Mouse (Mus musculus) intestine, embryonic 16.5 days (tissue): Measurements from ENCODE around the gene Ing3. TPM values are rescaled to one million over a fixed set of nuclear protein-coding genes. Genes with fewer than 3 reads are reported as not detected.

Experiments used
- ATAC-seq: fragments of 200-750 bp; cut with Nextera tagmentation; 2 replicates; pipeline ENCODE4 v1.8.0; 2017; ENCODE audit warnings: moderate TSS enrichment, moderate library complexity
- H3K27ac ChIP-seq: fragments of 300-500 bp; sonication (generic); 2 replicates; pipeline ENCODE4 v1.5.1; 2014; ENCODE audit warnings: mild to moderate bottlenecking, low read length
- H3K27me3 ChIP-seq: fragments of 300-500 bp; sonication (generic); replicated peaks from 2 replicates; pipeline ENCODE4 v1.6.1; 2014; ENCODE audit warnings: low read length, control low read depth, mixed read lengths; ENCODE audit not compliant: control insufficient read depth, insufficient read depth
- H3K36me3 ChIP-seq: fragments of 300-500 bp; sonication (generic); 2 replicates; pipeline ENCODE4 v1.6.1; 2014; ENCODE audit warnings: low read length, control low read depth; ENCODE audit not compliant: control insufficient read depth, insufficient read depth
- H3K4me1 ChIP-seq: fragments of 300-500 bp; sonication (generic); 2 replicates; pipeline ENCODE4 v1.6.1; 2014; ENCODE audit warnings: low read length, control low read depth, mixed read lengths; ENCODE audit not compliant: control insufficient read depth, insufficient read depth
- H3K4me2 ChIP-seq: fragments of 300-500 bp; sonication (generic); 2 replicates; pipeline ENCODE4 v1.6.1; 2014; ENCODE audit warnings: low read depth, low read length, control low read depth
- H3K4me3 ChIP-seq: fragments of 300-500 bp; sonication (generic); 2 replicates; pipeline ENCODE4 v1.5.1; 2014; ENCODE audit warnings: mild to moderate bottlenecking, low read length
- H3K9ac ChIP-seq: fragments of 300-500 bp; sonication (generic); 2 replicates; pipeline ENCODE4 v1.6.1; 2014; ENCODE audit warnings: low read depth, low read length
- H3K9me3 ChIP-seq: fragments of 300-500 bp; sonication (generic); 2 replicates; pipeline ENCODE4 v1.6.1; 2016; ENCODE audit warnings: low read length, control low read depth; ENCODE audit not compliant: control insufficient read depth
- WGBS: fragments of 180-500 bp; shearing (Covaris S2); extraction: QIAGEN DNeasy Blood & Tissue Kit; methylation state at CpG from one replicate; pipeline ENCODE4 v1.1.7; 2014; 5-methylcytosine and 5-hydroxymethylcytosine counted together
- polyA plus RNA-seq: library from polyadenylated mRNA; unstranded; fragments of >200 nt; fragmentation: Nextera tagmentation; extraction: Ambion mirVana; gene quantifications from 2 replicates; pipeline ENCODE4 v1.2.1, GENCODE M21; 2015

The Ing3 gene
- 40.6 and 41.4 TPM in 2 replicates for polyA plus RNA-seq

DNA sequence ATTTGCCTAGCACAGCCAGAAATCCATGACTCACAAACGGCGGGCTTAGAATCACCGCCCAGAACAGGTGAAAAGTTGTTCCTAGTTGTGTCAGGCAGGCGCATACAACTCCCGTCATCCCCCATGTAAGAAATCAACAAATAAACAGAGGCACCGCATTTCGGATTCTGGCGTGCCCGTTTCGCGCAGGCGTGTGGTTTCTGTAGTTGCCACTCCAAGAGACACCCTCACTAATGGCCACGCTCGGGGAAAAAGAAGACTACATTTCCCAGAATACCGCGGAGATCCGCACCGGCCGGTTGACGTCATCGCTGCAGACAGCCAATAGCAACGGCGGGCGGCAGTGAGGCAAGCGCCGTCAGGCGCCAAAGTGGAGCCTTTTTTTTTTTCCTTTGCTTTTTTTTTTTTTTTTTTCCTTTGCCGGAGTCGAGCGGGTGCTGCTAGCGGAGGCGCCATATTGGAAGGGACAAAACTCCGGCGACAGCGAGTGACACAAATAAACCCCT is at the start of gene Ing3:
TSS of gene Ing3 (plus strand) at position 346 of the 506 bp plus-strand sequence.
- Histone ChIP-seq H3K27me3 (no peaks in the 10 kb centered on the region), H3K9ac (peak within 1 kb of the TSS; percentile 83), H3K36me3 (peaks cover 4% of the 10 kb centered on the region; the same call in 1 of the 2 replicates), H3K4me3 (peak within 1 kb of the TSS; percentile 79), H3K4me1 (peaks cover 8% of the 10 kb centered on the region; the same call in 1 of the 2 replicates), H3K9me3 (no peaks in the 10 kb centered on the region), H3K27ac (peak within 1 kb of the TSS; percentile 98), H3K4me2 (peak within 1 kb of the TSS; percentile 75)
- WGBS = under 1% methylated on average over 35 of the region's 35 CpGs
- peak; percentile 98 for ATAC-seq

DNA sequence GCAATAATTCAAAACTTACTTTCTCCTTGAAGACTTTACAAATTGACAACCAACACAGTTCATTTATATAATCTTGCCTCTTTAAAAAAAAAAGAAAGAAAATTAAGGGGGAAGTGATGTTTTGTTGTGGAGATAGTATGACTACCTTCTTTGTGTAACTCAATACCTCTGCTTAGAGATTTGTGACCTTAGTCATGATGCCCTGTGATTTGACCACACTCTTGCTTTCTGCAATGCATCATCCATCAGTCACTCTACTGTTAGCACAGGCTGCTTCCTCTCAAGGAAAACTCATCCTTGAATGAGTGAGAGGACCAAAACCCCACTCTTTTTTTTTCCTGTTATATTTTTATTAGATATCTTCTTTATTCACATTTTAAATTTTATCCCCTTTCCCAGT is 39.7 kb upstream of the Ing3 start:
- Histone ChIP-seq H3K9ac (no peak overlapping the region), H3K36me3 (no peaks in the 10 kb centered on the region), H3K27ac (no peak overlapping the region), H3K4me1 (no peaks in the 10 kb centered on the region), H3K27me3 (no peaks in the 10 kb centered on the region), H3K4me3 (no peak overlapping the region), H3K9me3 (no peaks in the 10 kb centered on the region), H3K4me2 (no peak overlapping the region)
- no peak for ATAC-seq

DNA sequence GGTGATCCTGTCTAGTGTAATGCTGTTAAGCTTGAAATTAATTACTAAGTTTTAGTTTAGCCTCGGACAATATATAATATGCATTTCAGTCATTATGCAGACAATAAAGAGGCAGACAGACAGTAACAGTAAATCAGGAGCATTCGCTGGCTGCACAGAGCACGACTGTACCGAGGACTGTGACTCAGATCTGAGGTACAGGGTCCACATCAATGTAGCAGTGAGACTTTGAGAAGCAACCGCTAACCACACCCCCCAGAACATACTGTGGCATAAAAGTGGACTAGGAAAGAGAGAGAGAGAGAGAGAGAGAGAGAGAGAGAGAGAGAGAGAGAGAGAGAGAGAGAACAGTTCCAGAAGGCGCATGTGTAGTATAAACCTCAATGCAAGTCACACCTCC is 38.6 kb upstream of the Ing3 start:
- WGBS = 70% methylated on average over 6 of the region's 6 CpGs
- H3K9me3 ChIP-seq = no peaks in the 10 kb centered on the region
- peak; percentile 94 for ATAC-seq

DNA sequence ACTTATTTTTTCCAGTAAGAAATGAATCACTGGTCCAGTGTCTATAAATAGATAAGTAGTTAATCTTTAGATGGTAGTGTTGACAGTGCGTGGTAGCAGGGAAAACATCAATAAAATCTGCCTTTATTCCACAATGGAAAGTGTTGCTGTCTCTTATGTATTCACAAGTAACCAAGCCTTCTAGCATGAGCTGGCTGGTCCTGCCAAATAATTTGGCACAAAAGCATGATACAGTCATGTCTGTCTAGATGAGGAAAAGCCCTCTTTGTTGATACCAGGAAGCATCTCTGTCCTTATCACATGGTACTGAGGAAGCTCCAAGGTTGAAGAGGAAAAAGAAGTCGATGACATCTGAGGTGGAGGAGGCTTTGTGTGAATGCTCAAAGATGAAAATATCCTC is 32.8 kb upstream of the Ing3 start:
- Histone ChIP-seq H3K27me3 (no peaks in the 10 kb centered on the region), H3K36me3 (no peaks in the 10 kb centered on the region), H3K9me3 (no peaks in the 10 kb centered on the region), H3K4me1 (no peaks in the 10 kb centered on the region), H3K9ac (no peak overlapping the region), H3K27ac (no peak overlapping the region), H3K4me3 (no peak overlapping the region), H3K4me2 (no peak overlapping the region)
- WGBS = 89% methylated on average over 2 of the region's 2 CpGs
- no peak for ATAC-seq

More for the DNA sequence above, 38.6 kb upstream of the Ing3 start:
- H3K9ac ChIP-seq = no peak overlapping the region
- no peak overlapping the region for H3K27ac ChIP-seq
- H3K27me3 ChIP-seq = no peaks in the 10 kb centered on the region
- H3K4me3 ChIP-seq = no peak overlapping the region
- H3K4me1 ChIP-seq = no peaks in the 10 kb centered on the region
- H3K4me2 ChIP-seq = no peak overlapping the region
- no peaks in the 10 kb centered on the region for H3K36me3 ChIP-seq

DNA sequence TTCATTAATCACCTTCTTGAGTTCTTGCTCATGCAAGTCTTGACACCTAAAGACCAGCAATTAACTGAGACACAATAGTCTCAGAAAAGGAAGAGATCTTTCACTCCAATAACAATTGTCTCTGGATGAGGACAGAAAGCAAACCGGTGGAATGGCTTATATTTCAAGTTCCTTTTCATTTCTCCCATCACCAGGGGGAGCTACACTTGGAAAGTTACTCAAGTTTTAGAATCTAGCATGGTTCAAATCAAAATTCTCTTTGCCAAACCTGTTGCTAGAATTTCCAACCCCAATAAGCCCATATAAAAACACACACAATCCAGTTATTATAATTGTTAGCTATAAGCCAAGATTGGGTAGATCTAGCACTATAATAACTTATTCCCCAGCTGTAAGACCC is 25.2 kb upstream of the Ing3 start:
- 31% methylated on average over 1 of the region's 1 CpGs for WGBS
- H3K36me3 ChIP-seq = no peaks in the 10 kb centered on the region
- no peak overlapping the region for H3K4me3 ChIP-seq
- no peak overlapping the region for H3K27ac ChIP-seq
- H3K9ac ChIP-seq = no peak overlapping the region
- ATAC-seq = no peak
- no peaks in the 10 kb centered on the region for H3K4me1 ChIP-seq
- H3K9me3 ChIP-seq = no peaks in the 10 kb centered on the region
- H3K27me3 ChIP-seq = no peaks in the 10 kb centered on the region
- H3K4me2 ChIP-seq = no peak overlapping the region

DNA sequence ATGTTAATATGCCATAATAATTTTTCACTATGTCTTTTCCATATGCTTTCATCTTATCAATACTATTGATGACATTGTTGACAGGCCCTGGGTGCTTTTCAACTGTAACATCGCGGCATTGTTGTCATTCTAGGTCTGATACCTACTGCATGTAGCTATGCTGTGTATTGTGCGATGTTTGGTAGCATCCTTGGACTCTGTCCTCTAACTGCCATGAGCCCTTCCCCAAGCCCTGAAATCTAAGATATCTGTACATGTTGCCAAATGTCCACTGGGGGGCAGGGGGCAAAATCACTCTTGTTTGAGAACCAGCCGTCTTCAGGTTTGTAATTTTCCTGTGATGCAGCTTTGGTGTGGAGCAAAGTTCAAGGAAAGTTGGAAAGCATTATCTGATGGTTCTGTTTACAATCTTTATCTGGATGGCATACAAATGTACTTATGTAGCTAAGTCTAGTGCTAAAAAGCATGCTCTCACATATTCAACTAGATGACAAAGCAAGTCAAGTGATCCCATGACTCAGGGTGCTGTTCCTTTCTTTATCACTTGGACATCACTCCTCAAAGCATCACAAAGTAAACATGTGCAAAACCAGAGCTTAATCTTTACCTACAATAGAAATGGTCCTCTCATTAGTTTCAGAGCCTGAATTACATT is 11.3 kb upstream of the Ing3 start:
- Histone ChIP-seq H3K27me3 (no peaks in the 10 kb centered on the region), H3K36me3 (no peaks in the 10 kb centered on the region), H3K4me1 (no peaks in the 10 kb centered on the region), H3K4me3 (no peak overlapping the region), H3K9me3 (no peaks in the 10 kb centered on the region), H3K4me2 (no peak overlapping the region), H3K27ac (no peak overlapping the region), H3K9ac (no peak overlapping the region)
- WGBS = 73% methylated on average over 4 of the region's 4 CpGs
- ATAC-seq = peak; percentile 88

DNA sequence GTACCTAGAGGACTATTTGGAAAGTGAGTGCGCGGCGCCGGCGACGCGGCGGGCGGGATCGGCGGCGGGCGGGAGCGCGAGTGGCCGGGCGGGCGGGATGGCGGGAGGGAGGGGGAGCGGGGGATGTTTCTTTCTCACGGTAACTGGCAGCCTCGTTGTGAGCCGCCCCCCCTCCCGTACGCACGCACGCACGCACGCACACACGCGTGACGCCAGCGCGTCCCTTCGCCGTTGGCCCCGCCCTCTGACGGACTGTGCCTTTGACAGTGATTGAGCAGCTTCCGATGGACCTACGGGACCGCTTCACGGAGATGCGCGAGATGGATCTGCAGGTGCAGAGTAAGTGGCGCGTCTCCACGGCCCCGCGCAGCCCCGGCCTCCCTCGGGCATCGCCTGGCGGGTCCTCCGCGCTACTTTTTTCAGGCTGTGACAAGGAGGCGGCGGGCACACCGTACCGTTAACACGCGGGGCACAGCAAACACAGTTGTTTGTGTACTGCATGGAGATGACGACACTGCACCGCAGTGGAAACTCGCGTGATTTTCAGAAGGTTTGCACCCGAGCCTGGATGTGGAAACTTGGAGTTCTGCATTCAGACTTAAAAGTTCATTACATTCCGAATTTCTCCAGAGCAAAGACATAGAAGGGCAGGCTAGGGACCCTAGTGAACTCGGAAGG is 539 bp downstream of the Ing3 start:
- peak; percentile 95 for ATAC-seq
- Histone ChIP-seq H3K4me3 (peak overlapping the region; percentile 79), H3K27me3 (no peaks in the 10 kb centered on the region), H3K36me3 (peaks cover 4% of the 10 kb centered on the region; the same call in 1 of the 2 replicates), H3K9me3 (no peaks in the 10 kb centered on the region), H3K27ac (peak overlapping the region; percentile 98), H3K9ac (peak overlapping the region; percentile 83), H3K4me1 (peaks cover 8% of the 10 kb centered on the region; the same call in 1 of the 2 replicates), H3K4me2 (peak overlapping the region; percentile 75)
- under 1% methylated on average over 63 of the region's 68 CpGs for WGBS

DNA sequence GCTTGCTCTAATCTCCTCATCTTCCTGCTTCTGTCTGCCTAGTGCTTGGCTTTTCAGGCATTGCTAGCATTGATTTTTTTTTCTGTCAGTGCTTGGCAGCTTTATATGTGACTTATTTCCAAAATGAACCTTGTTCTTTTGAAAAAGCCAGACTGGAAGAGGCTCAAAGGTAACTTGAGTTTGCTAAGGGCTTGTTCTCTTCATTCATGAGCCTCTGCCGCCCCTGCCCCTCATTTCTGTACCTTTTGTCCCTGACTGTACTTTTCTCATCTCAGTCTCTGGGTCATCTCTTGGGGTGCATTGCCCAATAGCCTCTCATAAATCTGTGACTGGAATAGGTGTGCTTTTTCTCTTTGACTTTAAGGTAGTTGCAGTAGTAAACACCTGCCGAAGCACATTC is 1.3 kb downstream of the Ing3 start:
- Histone ChIP-seq H3K4me3 (peak overlapping the region; percentile 79), H3K27ac (peak overlapping the region; percentile 66; the same call in 1 of the 2 replicates), H3K9ac (peak overlapping the region; percentile 72), H3K9me3 (no peaks in the 10 kb centered on the region), H3K4me2 (peak overlapping the region; percentile 75), H3K27me3 (no peaks in the 10 kb centered on the region), H3K36me3 (peaks cover 7% of the 10 kb centered on the region; the same call in 1 of the 2 replicates), H3K4me1 (peaks cover 8% of the 10 kb centered on the region; the same call in 1 of the 2 replicates)
- ATAC-seq = no peak
- 61% methylated on average over 2 of the region's 2 CpGs for WGBS

DNA sequence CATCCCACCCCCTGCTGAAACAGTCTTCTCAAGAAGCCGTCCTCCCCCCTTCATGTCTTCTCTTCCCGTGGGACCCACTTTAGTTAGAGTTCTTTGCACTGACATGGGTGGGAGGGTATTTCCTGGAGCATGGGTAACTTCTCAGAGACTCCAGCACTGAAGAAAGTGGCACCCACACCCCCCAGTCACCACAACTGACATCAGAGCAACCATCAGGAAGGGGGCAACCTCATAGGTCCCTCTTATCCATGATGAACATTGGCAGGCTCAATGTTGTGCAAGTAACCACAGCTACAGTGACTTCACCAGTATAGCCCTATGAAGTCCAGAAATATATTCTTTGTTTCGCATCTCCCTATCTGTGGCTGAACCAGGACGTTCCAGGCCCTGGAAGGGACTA is 6.1 kb downstream of the Ing3 start:
- H3K4me2 ChIP-seq = no peak overlapping the region
- H3K27me3 ChIP-seq = no peaks in the 10 kb centered on the region
- no peak for ATAC-seq
- no peak overlapping the region for H3K9ac ChIP-seq
- H3K36me3 ChIP-seq = peaks cover 11% of the 10 kb centered on the region; the same call in 1 of the 2 replicates
- 90% methylated on average over 4 of the region's 4 CpGs for WGBS
- peaks cover 5% of the 10 kb centered on the region; the same call in 1 of the 2 replicates for H3K4me1 ChIP-seq
- no peak overlapping the region for H3K4me3 ChIP-seq
- no peak overlapping the region for H3K27ac ChIP-seq
- no peaks in the 10 kb centered on the region for H3K9me3 ChIP-seq
